Mouse (Mus musculus) layer of hippocampus, adult 8-10 months (tissue): Measurements from ENCODE around the gene Comt. TPM values are rescaled to one million over a fixed set of nuclear protein-coding genes. Genes with fewer than 3 reads are reported as not detected.

ENCODE experiments used
- DNase-seq, 2 experiments: peaks; one replicate each; pipeline ENCODE4 v3.0.0; 2022; ENCODE audit warnings: low spot score in 2 of 2
- total RNA-seq, 4 experiments: library from RNA; stranded (reverse); gene quantifications; 2 replicates each; pipeline ENCODE4 v1.2.4; 2022

The Comt gene
- 10 to 100 TPM; 67.1 to 80.6 (median 76.9) TPM for total RNA-seq

GRCm38 (mm10) chr16:18426802-18427280 is at the start of gene Comt:
Comt (minus strand) TSS chr16:18426852.
- DNase-seq: no peak

DNA sequence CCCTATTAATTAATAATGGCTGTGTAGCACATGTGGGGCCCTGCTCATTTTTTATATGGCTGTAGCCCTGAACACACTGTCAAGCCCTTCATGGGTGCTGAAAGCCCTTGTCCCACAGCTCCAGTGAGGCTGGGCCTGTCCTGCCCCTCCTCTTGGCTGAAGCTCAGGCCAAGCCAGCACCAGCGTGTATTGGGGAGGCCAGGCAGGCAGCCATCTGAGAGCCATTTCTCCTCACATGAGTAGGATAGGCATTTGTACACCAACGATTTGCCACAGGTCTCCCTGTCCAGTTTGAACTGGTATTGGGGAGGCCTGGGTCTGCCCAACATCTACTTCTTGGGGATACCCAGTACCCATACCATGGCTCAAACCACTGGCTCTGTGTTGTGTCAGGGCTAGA is 47.4 kb upstream of the Comt start:
- no peak for DNase-seq

DNA sequence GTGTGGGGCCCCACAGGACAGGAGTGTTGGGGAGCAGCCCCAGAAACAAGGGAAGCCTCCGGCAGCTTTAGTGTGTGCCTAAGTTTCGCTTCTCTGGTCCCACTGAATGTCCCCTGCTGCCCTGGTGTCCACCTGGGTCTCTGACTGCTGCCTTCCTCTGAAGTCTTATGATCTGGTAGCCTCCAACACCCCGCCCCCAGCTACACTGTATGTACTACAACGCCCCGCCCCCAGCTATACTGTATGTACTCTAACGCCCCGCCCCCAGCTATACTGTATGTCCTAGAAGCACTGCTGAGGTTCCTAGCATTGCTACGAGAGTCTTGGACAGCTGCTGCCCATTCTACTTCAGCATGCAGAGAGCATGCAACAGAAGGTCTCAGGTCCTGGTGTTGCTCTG is 46.3 kb upstream of the Comt start:
- no peak for DNase-seq

- DNase-seq: no peak
Observed at GRCm38 (mm10) chr16:18472416-18472815, 45.8 kb upstream of the Comt start.

DNA sequence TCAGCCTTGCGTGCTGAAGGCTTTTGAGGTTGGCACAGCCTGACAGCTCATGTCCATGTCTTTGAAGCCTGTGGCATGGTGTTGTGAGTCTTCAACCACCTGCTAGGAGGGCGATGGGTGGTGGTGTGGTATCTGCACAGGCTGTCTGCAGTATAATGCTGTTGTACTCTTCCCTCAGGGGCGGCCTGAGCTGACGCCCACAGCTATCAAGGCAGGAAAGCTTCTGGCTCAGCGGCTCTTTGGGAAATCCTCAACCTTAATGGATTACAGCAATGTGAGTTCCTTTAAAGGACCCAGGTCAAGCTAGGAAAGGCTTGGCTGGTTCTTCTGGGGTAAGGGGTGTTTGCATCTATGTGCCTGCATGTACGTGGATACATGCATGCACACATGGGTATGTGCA is 45.3 kb upstream of the Comt start:
- no peak for DNase-seq

- no peak for DNase-seq
Observed at GRCm38 (mm10) chr16:18471381-18471955, 44.8 kb upstream of the Comt start.

DNA sequence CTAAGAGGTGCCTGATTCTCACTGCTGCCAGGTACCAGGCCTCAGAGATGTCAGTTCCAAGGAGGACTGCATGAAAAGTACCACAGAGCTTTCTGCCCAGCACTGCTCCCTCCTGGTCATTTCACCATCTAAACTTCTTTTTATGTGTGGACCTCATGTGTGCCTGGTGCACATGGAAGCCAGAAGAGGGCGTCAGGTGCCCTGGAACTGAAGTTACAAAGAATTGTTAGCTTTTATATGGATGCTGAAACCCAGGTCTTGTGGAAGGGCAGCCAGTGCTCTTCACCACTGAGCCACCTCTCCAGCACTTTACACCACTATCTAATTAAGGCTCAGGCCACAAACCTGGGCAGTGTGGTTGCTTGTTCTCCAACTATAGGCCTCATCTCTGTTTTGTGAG is 44.2 kb upstream of the Comt start:
- DNase-seq: peak in 1 of 2 experiments; percentile 1

DNA sequence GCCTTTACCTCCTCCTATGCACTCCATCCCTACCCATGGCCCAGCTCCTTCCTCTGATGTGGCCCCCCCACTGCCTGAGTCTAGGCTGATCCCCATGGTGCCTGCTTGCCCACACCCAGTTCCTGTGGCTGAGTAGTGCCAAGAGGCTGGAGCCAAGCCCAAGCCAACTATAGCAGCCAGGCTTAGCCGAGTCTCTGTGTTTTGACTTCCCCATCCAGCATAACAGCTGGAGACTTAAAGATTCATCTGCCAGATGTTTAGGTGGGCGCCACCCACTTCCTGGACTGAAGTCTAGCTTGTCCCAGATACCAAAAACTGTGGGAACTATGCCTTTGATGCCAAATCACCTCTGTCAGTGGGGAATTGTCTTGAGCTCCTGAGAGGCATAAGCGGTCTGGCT is 37.6 kb upstream of the Comt start:
- DNase-seq: no peak

GRCm38 (mm10) chr16:18462598-18462997 is 35.9 kb upstream of the Comt start:
- DNase-seq: no peak

DNA sequence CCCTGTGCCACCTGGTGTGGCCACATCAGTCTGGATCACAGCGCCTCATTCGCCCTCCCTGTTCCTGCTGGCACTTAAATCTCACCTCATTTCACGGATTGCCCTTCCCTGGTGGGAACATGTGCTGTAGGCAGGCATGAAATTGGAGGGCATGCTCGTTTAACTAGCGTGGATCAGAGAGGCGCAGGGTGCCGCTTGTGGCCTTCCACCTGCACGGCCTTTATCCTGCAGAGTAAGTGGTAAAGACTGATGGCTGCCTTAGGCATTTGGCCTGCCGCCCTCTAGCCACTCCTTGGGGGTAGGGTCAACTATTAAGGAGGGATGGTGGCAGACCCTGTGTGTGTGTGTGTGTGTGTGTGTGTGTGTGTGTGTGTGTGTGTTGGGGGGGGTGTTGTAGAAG is 35.4 kb upstream of the Comt start:
- no peak for DNase-seq

DNA sequence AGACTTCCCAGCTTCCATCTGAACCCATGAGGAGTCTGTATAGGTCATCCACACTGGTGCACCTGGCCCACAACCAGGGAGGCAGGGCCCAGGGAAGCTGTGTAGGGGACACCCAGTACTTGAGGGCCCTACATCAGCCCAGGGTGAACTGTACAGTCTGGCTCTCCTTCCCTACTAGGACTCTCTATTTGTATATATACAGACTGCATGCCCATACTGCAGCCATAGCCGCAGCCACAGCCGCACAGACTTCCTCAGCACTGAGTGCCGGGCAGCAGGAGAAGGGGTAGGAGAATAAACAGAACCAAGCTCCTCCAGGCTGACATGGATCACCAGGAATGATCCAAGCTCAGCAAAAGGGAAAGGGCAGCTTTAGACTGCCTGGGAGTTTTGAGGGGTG is 34.2 kb upstream of the Comt start:
- DNase-seq: no peak

GRCm38 (mm10) chr16:18459955-18460370 is 33.3 kb upstream of the Comt start:
- DNase-seq: no peak

GRCm38 (mm10) chr16:18459335-18459954 is 32.8 kb upstream of the Comt start:
- no peak for DNase-seq

DNA sequence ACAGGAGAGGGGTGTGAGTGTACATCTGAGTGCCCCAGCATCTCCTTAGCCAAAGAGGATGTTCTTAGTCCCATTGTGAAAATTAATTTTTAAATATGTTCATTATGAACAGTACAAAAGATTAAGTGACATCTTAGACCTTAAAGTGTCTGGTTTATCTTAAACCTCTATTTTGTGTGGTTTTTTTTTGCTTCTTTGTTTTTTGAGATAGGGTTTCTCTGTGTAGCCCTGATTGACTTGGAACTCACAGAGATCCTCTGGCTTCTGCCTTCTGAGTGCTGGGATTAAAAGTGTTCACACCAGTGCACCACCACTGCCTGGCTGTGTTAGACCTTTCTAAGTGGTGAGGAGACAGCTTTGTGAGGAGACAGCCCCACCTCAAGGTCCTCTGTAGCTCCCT is 32.0 kb upstream of the Comt start:
- no peak for DNase-seq

DNA sequence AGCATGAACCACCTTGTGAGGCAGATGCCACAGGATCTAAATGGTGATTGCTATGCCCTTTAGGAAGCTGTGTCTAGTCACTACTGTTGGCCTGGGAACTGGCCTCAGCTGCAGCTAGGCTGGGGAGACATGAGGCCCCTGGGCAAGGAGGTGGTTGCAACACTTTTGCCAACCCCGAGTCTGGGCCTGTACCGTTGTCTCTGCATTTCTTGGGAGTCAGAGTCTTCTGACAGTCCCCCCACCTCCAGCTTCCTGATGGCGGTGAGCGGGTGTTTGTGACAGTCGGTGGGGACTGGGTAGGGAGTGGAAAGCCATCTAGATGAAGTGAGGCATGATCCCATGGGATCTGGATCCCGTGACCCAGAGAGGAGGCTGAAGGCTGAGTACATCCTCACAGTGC is 28.8 kb upstream of the Comt start:
- no peak for DNase-seq

DNA sequence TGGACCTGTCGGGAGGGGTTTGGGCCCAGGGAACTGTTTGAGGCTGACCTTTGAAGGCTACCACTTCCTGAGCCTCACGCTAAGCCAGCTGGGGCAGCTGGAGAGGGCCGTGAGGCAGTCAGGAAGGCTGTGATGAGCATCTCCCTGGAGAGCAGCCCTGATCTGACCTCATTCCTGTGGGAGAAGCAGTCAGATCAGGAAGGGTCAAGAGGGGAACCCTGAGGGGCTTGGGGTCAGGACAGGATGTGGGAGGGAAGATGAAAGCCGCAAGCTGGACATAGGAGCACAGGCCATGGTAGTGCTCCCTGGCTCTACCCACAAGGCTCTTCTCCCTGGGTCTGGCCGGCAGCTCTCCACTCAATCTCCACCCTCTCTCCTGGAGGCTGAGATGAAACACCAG is 27.2 kb upstream of the Comt start:
- DNase-seq: no peak

DNA sequence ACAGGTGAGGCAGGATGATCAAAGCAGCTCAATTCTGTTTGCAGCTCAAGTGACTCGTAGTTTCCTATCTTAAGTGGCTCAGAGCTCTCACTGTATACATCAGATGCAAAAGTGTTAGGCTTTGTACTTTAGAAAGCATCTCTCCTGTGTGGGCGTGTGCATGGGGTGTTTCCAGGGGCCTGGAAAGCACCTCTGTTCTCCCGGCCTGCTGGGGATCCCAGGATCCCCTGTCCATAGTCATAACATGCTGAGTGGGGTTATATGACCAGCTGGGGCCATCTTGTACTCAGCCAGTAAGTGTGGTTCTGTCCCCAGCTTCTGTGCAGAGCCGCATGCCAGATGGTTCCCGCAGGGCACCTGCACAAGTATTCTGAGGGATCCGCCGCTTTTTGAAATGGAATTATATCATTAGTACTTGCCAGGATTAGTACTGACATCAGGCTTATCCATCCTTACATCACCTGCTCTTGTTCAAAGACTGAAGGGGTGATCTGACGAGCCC is 25.8 kb upstream of the Comt start:
- DNase-seq: peak; percentile 55 to 60

- DNase-seq: peak; percentile 73 to 82
Observed at GRCm38 (mm10) chr16:18451486-18452181, 25.0 kb upstream of the Comt start.

DNA sequence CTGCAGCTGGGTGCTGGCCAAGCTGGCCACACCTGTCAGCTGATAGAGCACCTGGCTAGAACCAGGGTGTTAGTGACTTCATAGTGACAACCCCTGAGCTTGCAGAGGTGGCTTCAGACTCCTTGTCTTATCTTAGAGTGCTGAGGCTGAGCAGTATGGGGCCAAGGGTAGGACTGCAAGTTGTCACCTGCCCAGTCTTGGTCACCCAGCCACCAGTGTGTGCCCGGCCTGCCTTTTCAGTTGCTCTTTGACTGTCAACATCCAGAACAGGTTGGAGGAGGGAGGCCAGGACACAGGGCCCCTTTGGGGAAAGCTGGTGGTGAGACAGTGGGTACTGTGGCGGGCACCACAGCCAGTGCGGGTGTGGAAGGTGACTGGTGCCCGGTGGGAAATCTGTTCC is 22.4 kb upstream of the Comt start:
- DNase-seq: no peak

DNA sequence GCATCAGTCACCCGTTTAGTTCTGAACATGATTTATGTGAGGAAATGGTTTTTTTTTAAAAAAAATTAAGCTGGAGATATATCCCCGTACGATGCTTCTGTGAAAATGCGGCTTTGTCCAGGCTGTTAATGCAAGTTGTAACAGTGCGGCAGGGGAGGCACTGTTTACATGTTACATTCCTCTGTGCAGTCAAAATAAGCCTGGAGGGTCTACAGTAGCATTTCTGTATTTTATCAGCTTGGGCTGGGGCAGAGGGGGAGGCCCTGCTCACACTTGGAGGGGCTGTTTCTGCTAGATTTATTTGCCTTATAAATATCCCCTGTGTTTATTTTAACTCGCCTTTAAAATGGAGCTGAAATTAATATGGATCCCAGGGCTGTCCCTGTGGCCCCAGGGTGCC is 21.5 kb upstream of the Comt start:
- no peak for DNase-seq

GRCm38 (mm10) chr16:18447243-18447642 is 20.6 kb upstream of the Comt start:
- no peak for DNase-seq

- DNase-seq: peak; percentile 92 to 99
Observed at GRCm38 (mm10) chr16:18443385-18443841, 16.8 kb upstream of the Comt start.

GRCm38 (mm10) chr16:18436128-18436527 is 9.5 kb upstream of the Comt start:
- DNase-seq: no peak
